Mouse (Mus musculus) stomach, embryonic 14.5 days (tissue): ENCODE results near the gene Tnc. TPM values are rescaled to one million over a fixed set of nuclear protein-coding genes. Genes with fewer than 3 reads are reported as not detected.

Experiments
- ATAC-seq: fragments of 200-750 bp; cut with Nextera tagmentation; 2 replicates; pipeline ENCODE4 v1.8.0; 2017; ENCODE audit warnings: low read depth, moderate TSS enrichment; ENCODE audit not compliant: insufficient number of reproducible peaks, insufficient read depth, low FRiP score
- H3K27ac ChIP-seq: fragments of 300-500 bp; sonication (generic); 2 replicates; pipeline ENCODE4 v1.5.1; 2014; ENCODE audit warnings: mild to moderate bottlenecking, low read length, moderate library complexity, mixed read lengths
- H3K27me3 ChIP-seq: fragments of 300-500 bp; sonication (generic); 2 replicates; pipeline ENCODE4 v1.6.1; 2014; ENCODE audit warnings: low read length, control low read depth, mixed read lengths; ENCODE audit not compliant: control insufficient read depth, insufficient read depth
- H3K36me3 ChIP-seq: fragments of 300-500 bp; sonication (generic); 2 replicates; pipeline ENCODE4 v1.6.1; 2014; ENCODE audit warnings: mild to moderate bottlenecking, control low read depth, low read length, moderate library complexity, mixed read lengths; ENCODE audit not compliant: control insufficient read depth, insufficient read depth
- H3K4me1 ChIP-seq: fragments of 300-500 bp; sonication (generic); 2 replicates; pipeline ENCODE4 v1.6.1; 2014; ENCODE audit warnings: low read length, control low read depth, mixed read lengths; ENCODE audit not compliant: control insufficient read depth, insufficient read depth
- H3K4me2 ChIP-seq: fragments of 300-500 bp; sonication (generic); replicated peaks from 2 replicates; pipeline ENCODE4 v1.6.1; 2014; ENCODE audit warnings: low read depth, low read length, control low read depth
- H3K4me3 ChIP-seq: fragments of 300-500 bp; sonication (generic); 2 replicates; pipeline ENCODE4 v1.5.1; 2014; ENCODE audit warnings: low read depth, low read length, control low read depth
- H3K9ac ChIP-seq: fragments of 300-500 bp; sonication (generic); replicated peaks from 2 replicates; pipeline ENCODE4 v1.6.1; 2014; ENCODE audit warnings: low read depth, mild to moderate bottlenecking, control low read depth, low read length, moderate library complexity, mixed read lengths
- H3K9me3 ChIP-seq: fragments of 300-500 bp; sonication (generic); 2 replicates; pipeline ENCODE4 v1.6.1; 2016; ENCODE audit warnings: low read depth, low read length, control low read depth; ENCODE audit not compliant: control insufficient read depth
- WGBS: fragments of 180-500 bp; shearing (Covaris S2); extraction: QIAGEN DNeasy Blood & Tissue Kit; methylation state at CpG from one replicate; pipeline ENCODE4 v1.1.7; 2014; 5-methylcytosine and 5-hydroxymethylcytosine counted together
- polyA plus RNA-seq: library from polyadenylated mRNA; unstranded; fragments of >200 nt; fragmentation: Nextera tagmentation; extraction: Ambion mirVana; gene quantifications from 2 replicates; pipeline ENCODE4 v1.2.1, GENCODE M21; 2014

Tnc gene
- polyA plus RNA-seq, 1 experiment from 2014 or later, result 12.3 TPM

DNA sequence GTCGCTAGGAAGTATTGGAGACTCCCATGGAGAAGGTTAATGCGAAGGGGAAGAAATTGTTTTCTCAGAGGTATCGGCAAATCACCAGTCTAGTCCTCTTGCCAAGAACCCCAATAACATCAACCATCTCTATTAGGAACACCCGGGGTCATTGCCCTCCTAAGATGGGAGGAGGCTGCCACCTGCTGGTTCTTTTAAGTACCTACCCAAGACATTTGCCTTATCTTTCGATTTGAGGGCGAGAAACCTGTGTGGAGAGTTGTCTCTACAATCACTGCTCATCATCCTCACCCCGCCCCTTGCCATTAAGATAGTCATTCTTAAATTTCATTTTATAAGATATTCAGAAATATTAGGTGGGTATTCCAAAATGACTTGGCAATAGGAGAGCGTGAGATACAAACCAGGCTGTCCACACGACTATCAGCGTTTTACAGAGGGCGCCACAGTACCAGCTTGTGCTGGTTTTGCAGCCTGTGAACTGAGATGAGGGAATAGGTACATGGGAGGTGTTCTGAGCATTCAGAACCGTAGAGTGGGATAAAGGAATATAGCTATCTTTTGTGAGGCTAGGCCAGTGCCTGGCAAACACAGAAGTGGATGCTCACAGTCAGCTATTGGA is 98.6 kb downstream of the Tnc start:
- Histone ChIP-seq H3K9ac (no peak overlapping the region), H3K4me1 (no peaks in the 10 kb centered on the region), H3K4me3 (no peak overlapping the region), H3K27me3 (no peaks in the 10 kb centered on the region), H3K36me3 (no peaks in the 10 kb centered on the region), H3K27ac (no peak overlapping the region), H3K4me2 (no peak overlapping the region), H3K9me3 (no peaks in the 10 kb centered on the region)
- 42% methylated on average over 12 of the region's 12 CpGs for WGBS
- ATAC-seq, result peak; percentile 63; the same call in 1 of the 2 replicates

DNA sequence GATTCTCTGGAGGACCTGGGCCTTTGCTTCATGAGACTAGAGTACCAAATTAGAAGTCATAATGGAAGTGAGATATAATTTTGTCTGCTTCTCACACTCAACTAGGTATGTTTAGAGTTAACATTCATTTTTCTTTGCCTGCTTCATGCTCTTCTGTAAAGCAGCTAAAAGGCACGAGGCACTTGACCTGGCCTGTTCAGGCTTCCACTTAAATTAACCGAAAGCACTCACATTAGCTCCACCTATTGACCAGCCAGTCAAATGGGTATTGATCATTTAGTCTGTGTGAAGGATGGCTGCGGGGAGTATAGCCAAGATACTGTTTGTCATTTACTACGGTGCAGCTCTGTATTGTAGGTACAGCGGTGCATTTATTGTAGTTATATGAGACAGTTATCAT is 103.0 kb downstream of the Tnc start:
- Histone ChIP-seq H3K9ac (no peak overlapping the region), H3K4me3 (no peak overlapping the region), H3K9me3 (no peaks in the 10 kb centered on the region), H3K27ac (no peak overlapping the region), H3K4me2 (no peak overlapping the region), H3K36me3 (no peaks in the 10 kb centered on the region), H3K27me3 (no peaks in the 10 kb centered on the region), H3K4me1 (no peaks in the 10 kb centered on the region)
- ATAC-seq, result no peak
- 51% methylated on average over 5 of the region's 5 CpGs for WGBS

DNA sequence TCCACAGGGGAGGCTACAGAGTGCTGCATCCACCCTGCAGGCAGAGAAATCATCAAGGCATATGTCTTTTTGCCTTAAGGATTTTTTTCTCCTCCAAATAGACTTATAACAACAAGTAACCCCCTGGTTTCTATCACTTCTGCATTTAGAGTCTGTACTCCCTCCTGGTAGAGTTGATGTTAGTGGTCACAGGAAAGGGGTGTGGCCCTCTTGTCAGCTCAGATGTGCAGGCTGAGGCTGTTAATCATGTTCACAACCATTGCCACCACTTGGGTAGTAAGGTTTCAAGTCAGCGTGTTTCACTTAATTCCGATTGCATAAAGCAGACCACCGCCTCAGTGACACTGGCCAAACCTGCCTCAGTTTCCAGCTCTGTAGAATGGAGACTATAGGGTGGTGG is 103.9 kb downstream of the Tnc start:
- H3K4me3 ChIP-seq, result no peak overlapping the region
- H3K27ac ChIP-seq, result no peak overlapping the region
- no peaks in the 10 kb centered on the region for H3K4me1 ChIP-seq
- ATAC-seq, result no peak
- no peaks in the 10 kb centered on the region for H3K9me3 ChIP-seq
- H3K27me3 ChIP-seq, result no peaks in the 10 kb centered on the region
- no peak overlapping the region for H3K9ac ChIP-seq
- H3K4me2 ChIP-seq, result no peak overlapping the region
- WGBS, result 87% methylated on average over 3 of the region's 3 CpGs
- no peaks in the 10 kb centered on the region for H3K36me3 ChIP-seq

DNA sequence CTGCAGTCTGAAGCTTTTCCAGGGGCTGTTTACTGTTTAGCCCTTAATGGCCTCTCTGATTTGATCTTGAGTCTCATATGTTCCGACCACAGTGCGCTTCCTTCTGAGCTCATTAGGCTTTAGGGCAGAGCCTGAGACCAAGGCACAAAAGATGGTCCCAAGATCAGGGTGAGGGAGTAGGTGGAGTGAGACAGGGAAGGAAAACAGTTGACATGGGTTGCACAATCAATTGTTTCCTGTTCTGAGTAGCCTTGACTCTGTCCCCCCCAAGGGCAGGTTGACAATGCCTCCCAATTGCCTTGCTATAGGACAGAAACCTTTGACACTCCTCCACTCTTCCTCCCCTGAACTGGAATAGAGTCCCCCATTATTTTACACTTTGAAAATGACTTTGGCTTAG is 105.4 kb downstream of the Tnc start:
- ATAC-seq, result no peak
- H3K4me3 ChIP-seq, result no peak overlapping the region
- WGBS, result 91% methylated on average over 2 of the region's 2 CpGs

DNA sequence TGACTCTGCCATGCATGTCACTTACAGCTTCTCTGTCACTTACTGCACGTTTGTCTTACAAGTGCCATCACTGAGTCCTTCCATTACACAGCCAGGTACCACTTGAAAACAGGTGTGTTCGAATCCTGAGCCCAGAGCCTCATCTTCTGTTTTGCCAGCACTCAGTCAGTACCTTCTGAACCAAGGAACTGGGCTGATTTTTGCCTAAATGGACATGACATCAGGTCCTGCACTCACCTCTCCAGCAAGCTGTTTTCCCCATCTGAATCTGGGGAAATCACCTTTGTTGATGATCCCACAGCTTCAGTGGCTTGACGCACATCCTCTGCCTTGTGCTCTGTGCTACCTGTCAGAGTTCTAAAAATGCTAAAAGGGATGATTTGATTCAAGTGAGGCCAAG is 107.4 kb downstream of the Tnc start:
- no peaks in the 10 kb centered on the region for H3K4me1 ChIP-seq
- no peak overlapping the region for H3K4me3 ChIP-seq
- H3K27ac ChIP-seq, result no peak overlapping the region
- no peak overlapping the region for H3K4me2 ChIP-seq
- H3K27me3 ChIP-seq, result no peaks in the 10 kb centered on the region
- ATAC-seq, result no peak
- H3K9me3 ChIP-seq, result no peaks in the 10 kb centered on the region
- H3K9ac ChIP-seq, result no peak overlapping the region
- 74% methylated on average over 3 of the region's 3 CpGs for WGBS
- H3K36me3 ChIP-seq, result no peaks in the 10 kb centered on the region

More for the DNA sequence above, 105.4 kb downstream of the Tnc start:
- Histone ChIP-seq H3K4me1 (no peaks in the 10 kb centered on the region), H3K36me3 (no peaks in the 10 kb centered on the region), H3K9me3 (no peaks in the 10 kb centered on the region), H3K27me3 (no peaks in the 10 kb centered on the region), H3K4me2 (no peak overlapping the region), H3K27ac (no peak overlapping the region), H3K9ac (no peak overlapping the region)

DNA sequence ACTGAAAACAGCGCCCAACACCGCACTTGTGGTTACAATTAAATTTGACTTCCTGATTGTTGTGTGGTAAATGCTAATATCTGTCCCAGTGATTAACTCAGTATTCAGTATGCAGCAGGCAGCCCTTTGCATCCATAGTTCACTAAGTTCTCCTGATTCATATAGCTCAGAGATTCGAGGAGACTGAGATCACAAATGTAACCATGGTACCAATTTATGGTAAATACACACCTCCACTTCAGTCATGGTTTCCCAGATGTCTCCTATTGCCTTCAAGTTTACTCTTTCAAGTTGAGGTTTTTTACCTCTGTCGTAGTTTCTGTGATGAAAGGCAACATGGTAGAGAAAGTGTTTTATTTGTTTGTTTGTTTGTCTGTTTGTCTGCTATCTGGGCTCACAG is 110.9 kb downstream of the Tnc start:
- Histone ChIP-seq H3K27me3 (no peaks in the 10 kb centered on the region), H3K9ac (no peak overlapping the region), H3K4me3 (no peak overlapping the region), H3K4me1 (no peaks in the 10 kb centered on the region), H3K36me3 (no peaks in the 10 kb centered on the region), H3K9me3 (peaks cover 4% of the 10 kb centered on the region; the same call in 1 of the 2 replicates), H3K4me2 (no peak overlapping the region), H3K27ac (no peak overlapping the region)
- 81% methylated on average over 4 of the region's 4 CpGs for WGBS
- ATAC-seq, result no peak

DNA sequence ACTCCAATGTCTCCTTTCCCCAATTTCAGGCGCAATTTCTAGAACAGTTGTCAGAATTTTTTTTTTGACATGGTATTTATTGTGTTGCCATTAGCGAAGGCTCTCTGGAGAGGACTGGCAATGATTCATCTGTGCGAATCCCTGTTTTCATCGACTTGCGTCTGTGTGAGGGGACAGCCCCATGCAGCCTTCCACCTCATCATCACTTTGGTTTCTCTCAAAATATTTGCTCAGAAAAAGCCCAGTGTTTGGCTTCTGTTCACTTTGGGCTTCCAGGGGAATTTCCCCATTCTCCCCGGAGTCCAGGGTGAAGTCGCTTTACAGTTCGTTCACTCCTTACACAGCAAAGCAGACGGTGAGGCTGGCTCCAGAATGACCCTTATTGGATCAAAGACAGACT is 111.5 kb downstream of the Tnc start:
- H3K4me3 ChIP-seq, result no peak overlapping the region
- H3K4me1 ChIP-seq, result no peaks in the 10 kb centered on the region
- H3K4me2 ChIP-seq, result no peak overlapping the region
- no peak overlapping the region for H3K9ac ChIP-seq
- peaks cover 4% of the 10 kb centered on the region; the same call in 1 of the 2 replicates for H3K9me3 ChIP-seq
- WGBS, result 66% methylated on average over 9 of the region's 9 CpGs
- no peak overlapping the region for H3K27ac ChIP-seq
- H3K36me3 ChIP-seq, result no peaks in the 10 kb centered on the region
- H3K27me3 ChIP-seq, result no peaks in the 10 kb centered on the region
- ATAC-seq, result no peak

DNA sequence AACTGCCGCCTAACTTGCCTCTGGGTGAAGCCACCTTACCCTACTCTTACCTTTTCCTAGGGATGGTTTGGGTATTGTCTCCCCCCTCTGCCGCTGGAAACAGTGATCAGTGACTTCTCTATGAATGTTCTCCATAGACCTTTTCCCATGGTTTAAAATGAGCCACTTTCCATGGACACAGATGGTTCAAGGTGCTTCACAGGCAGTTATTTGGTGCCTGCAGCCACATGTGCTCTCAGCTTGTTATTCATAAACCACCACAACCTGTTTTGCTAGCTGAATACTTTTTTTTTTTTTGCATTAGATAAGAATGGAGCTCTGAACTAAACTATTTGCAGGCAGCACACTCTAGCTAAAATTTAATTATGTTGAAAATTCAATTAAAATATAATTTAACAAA is 116.0 kb downstream of the Tnc start:
- no peak for ATAC-seq
- H3K36me3 ChIP-seq, result no peaks in the 10 kb centered on the region
- H3K4me2 ChIP-seq, result no peak overlapping the region
- no peaks in the 10 kb centered on the region for H3K4me1 ChIP-seq
- H3K27me3 ChIP-seq, result no peaks in the 10 kb centered on the region
- H3K9me3 ChIP-seq, result peaks cover 4% of the 10 kb centered on the region; the same call in 1 of the 2 replicates
- H3K4me3 ChIP-seq, result no peak overlapping the region
- H3K9ac ChIP-seq, result no peak overlapping the region
- H3K27ac ChIP-seq, result no peak overlapping the region
- 83% methylated on average over 2 of the region's 2 CpGs for WGBS

DNA sequence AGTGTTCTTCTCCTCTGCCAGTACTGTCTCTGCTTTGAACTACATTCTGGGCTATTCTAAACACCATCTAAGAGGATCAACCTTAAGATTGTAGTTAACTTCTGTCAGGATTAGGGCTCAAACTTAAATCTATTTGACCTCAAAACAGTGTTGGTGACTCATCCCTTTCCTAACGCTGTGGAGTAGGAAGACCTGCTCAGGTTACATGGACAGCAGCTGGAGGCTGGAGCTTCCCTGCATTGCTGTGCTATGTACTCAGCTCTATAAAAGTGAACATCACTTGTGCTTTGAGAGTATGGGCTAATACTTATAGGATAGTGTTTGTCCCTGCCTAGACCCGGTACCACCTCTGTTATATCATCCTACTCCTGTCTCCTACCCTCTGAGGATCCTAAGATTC is 117.3 kb downstream of the Tnc start:
- peaks cover 4% of the 10 kb centered on the region; the same call in 1 of the 2 replicates for H3K9me3 ChIP-seq
- H3K4me2 ChIP-seq, result no peak overlapping the region
- no peak overlapping the region for H3K27ac ChIP-seq
- no peak overlapping the region for H3K4me3 ChIP-seq
- no peak for ATAC-seq
- no peaks in the 10 kb centered on the region for H3K27me3 ChIP-seq
- WGBS, result 52% methylated on average over 2 of the region's 2 CpGs
- H3K36me3 ChIP-seq, result no peaks in the 10 kb centered on the region
- H3K9ac ChIP-seq, result no peak overlapping the region
- H3K4me1 ChIP-seq, result no peaks in the 10 kb centered on the region
